Mouse (Mus musculus) embryonic facial prominence, embryonic 10.5 days (tissue): ENCODE results near the gene Adcy7. TPM values are rescaled to one million over a fixed set of nuclear protein-coding genes. Genes with fewer than 3 reads are reported as not detected.
A peak's percentile ranks its signal among the peaks of the same experiment; 100 is the strongest.

Experiments
- DNase-seq: peaks from one replicate; pipeline ENCODE4 v3.0.0-alpha.2; 2017; ENCODE audit warnings: low spot score
- H3K27ac ChIP-seq: fragments of 300-500 bp; sonication (generic); replicated peaks from 2 replicates; pipeline ENCODE4 v1.5.1; 2016; ENCODE audit warnings: mild to moderate bottlenecking
- H3K27me3 ChIP-seq: fragments of 300-500 bp; sonication (generic); replicated peaks from 2 replicates; pipeline ENCODE4 v1.6.1; 2016; ENCODE audit warnings: low read depth, mild to moderate bottlenecking; ENCODE audit not compliant: poor library complexity, severe bottlenecking
- H3K36me3 ChIP-seq: fragments of 300-500 bp; sonication (generic); replicated peaks from 2 replicates; pipeline ENCODE4 v1.6.1; 2016; ENCODE audit warnings: mild to moderate bottlenecking, moderate library complexity
- H3K4me1 ChIP-seq: fragments of 300-500 bp; sonication (generic); 2 replicates; pipeline ENCODE4 v1.6.1; 2016
- H3K4me3 ChIP-seq: fragments of 300-500 bp; sonication (generic); 2 replicates; pipeline ENCODE4 v1.5.1; 2016; ENCODE audit warnings: mild to moderate bottlenecking, moderate library complexity
- H3K9me3 ChIP-seq: fragments of 300-500 bp; sonication (generic); 2 replicates; pipeline ENCODE4 v1.6.1; 2016; ENCODE audit warnings: mild to moderate bottlenecking
- WGBS: fragments of 180-500 bp; shearing (Covaris S2); methylation state at CpG from one replicate; pipeline ENCODE4 v1.1.7; 2016; 5-methylcytosine and 5-hydroxymethylcytosine counted together
- polyA plus RNA-seq: library from polyadenylated mRNA; unstranded; fragments of >200 nt; fragmentation: Nextera tagmentation; extraction: Ambion mirVana; gene quantifications from 2 replicates; pipeline ENCODE4 v1.2.1, GENCODE M21; 2016

The Adcy7 gene
- polyA plus RNA-seq, result 2.4 and 2.6 TPM in 2 replicates

- no peaks in the 10 kb centered on the region for H3K36me3 ChIP-seq
- peak within 1 kb of the TSS; percentile 76 for H3K27ac ChIP-seq
- 2% methylated on average over 64 of the region's 64 CpGs for WGBS
- H3K4me3 ChIP-seq, result peak within 1 kb of the TSS; percentile 62
- H3K27me3 ChIP-seq, result peaks cover 66% of the 10 kb centered on the region
- peaks cover 12% of the 10 kb centered on the region for H3K4me1 ChIP-seq
- no peaks in the 10 kb centered on the region for H3K9me3 ChIP-seq
- peak; percentile 76 for DNase-seq
Measured at GRCm38 (mm10) chr8:88272231-88273050, at the start of gene Adcy7. Gene Adcy7, plus strand, starts transcription at chr8:88272403.

- peaks cover 41% of the 10 kb centered on the region for H3K4me1 ChIP-seq
- H3K27me3 ChIP-seq, result no peaks in the 10 kb centered on the region
- H3K36me3 ChIP-seq, result peaks cover 5% of the 10 kb centered on the region; the same call in 1 of the 2 replicates
- H3K4me3 ChIP-seq, result no peak overlapping the region
- 31% methylated on average over 5 of the region's 5 CpGs for WGBS
- H3K27ac ChIP-seq, result peak overlapping the region; percentile 40; the same call in 1 of the 2 replicates
- no peak for DNase-seq
- H3K9me3 ChIP-seq, result no peaks in the 10 kb centered on the region
Measured at GRCm38 (mm10) chr8:88225358-88225757, 46.8 kb upstream of the Adcy7 start.

DNA sequence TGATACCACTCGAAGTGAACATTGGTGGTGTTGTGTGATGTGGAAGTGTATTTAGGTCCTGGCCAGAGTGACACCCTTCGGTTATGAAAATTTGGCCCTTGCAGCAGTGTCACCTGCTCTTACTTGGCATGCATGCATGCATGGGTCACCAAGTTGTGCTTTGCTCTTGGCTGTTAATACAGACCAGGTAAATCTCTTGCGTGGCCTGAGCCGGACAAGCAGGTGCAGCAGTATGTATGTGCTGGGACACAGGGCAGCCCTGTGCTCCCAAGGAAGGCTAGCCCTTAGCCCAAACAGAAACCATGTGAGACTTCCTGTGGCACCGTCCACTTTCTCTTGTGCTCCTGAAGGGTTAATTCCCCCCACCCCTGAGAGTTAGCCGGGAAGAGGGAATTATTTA, 44.4 kb upstream of the Adcy7 start:
- H3K4me1 ChIP-seq, result peaks cover 33% of the 10 kb centered on the region
- no peaks in the 10 kb centered on the region for H3K36me3 ChIP-seq
- no peak overlapping the region for H3K27ac ChIP-seq
- no peaks in the 10 kb centered on the region for H3K9me3 ChIP-seq
- H3K27me3 ChIP-seq, result no peaks in the 10 kb centered on the region
- WGBS, result 59% methylated on average over 6 of the region's 6 CpGs
- H3K4me3 ChIP-seq, result no peak overlapping the region
- DNase-seq, result no peak

DNA sequence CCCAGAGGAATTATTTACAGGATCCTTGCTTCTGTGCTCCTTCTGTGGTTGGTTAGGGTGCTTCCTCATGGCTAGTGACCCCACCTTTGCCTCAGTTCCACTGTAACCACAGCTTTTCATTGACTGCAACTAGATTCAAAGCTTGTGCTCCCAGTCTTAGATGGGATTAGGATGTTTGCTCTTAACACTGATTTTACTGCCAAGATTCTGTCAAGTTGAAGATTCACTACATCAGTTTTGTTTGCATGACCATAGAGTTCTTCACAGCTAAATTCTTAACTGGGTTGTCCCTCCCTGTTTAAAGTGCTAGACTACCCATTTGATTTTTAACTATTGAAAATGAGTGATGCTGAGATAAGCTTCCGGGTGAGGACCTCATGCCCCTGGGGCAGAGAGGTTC, 43.9 kb upstream of the Adcy7 start:
- no peak overlapping the region for H3K4me3 ChIP-seq
- H3K27me3 ChIP-seq, result no peaks in the 10 kb centered on the region
- WGBS, result 43% methylated on average over 1 of the region's 1 CpGs
- no peak for DNase-seq
- H3K9me3 ChIP-seq, result no peaks in the 10 kb centered on the region
- no peaks in the 10 kb centered on the region for H3K36me3 ChIP-seq
- H3K4me1 ChIP-seq, result peaks cover 33% of the 10 kb centered on the region
- H3K27ac ChIP-seq, result no peak overlapping the region

- H3K27me3 ChIP-seq, result no peaks in the 10 kb centered on the region
- WGBS, result 86% methylated on average over 1 of the region's 1 CpGs
- no peak overlapping the region for H3K4me3 ChIP-seq
- no peaks in the 10 kb centered on the region for H3K36me3 ChIP-seq
- no peak for DNase-seq
- H3K27ac ChIP-seq, result no peak overlapping the region
- peaks cover 33% of the 10 kb centered on the region for H3K4me1 ChIP-seq
- no peaks in the 10 kb centered on the region for H3K9me3 ChIP-seq
Measured at GRCm38 (mm10) chr8:88228800-88229199, 43.4 kb upstream of the Adcy7 start.

- no peak for DNase-seq
- H3K27ac ChIP-seq, result no peak overlapping the region
- no peaks in the 10 kb centered on the region for H3K4me1 ChIP-seq
- H3K9me3 ChIP-seq, result no peaks in the 10 kb centered on the region
- H3K36me3 ChIP-seq, result no peaks in the 10 kb centered on the region
- H3K27me3 ChIP-seq, result no peaks in the 10 kb centered on the region
- 75% methylated on average over 2 of the region's 2 CpGs for WGBS
- no peak overlapping the region for H3K4me3 ChIP-seq
Measured at GRCm38 (mm10) chr8:88236666-88237065, 35.5 kb upstream of the Adcy7 start.

GRCm38 (mm10) chr8:88237606-88238005, 34.6 kb upstream of the Adcy7 start:
- Histone ChIP-seq H3K36me3 (no peaks in the 10 kb centered on the region), H3K4me1 (no peaks in the 10 kb centered on the region), H3K27ac (no peak overlapping the region), H3K4me3 (no peak overlapping the region), H3K27me3 (no peaks in the 10 kb centered on the region), H3K9me3 (no peaks in the 10 kb centered on the region)
- 76% methylated on average over 2 of the region's 2 CpGs for WGBS
- no peak for DNase-seq

GRCm38 (mm10) chr8:88239277-88239676, 32.9 kb upstream of the Adcy7 start:
- no peak for DNase-seq
- H3K27ac ChIP-seq, result no peak overlapping the region
- H3K4me1 ChIP-seq, result no peaks in the 10 kb centered on the region
- H3K9me3 ChIP-seq, result no peaks in the 10 kb centered on the region
- peaks cover 10% of the 10 kb centered on the region for H3K36me3 ChIP-seq
- WGBS, result 87% methylated on average over 5 of the region's 5 CpGs
- no peak overlapping the region for H3K4me3 ChIP-seq
- H3K27me3 ChIP-seq, result no peaks in the 10 kb centered on the region

GRCm38 (mm10) chr8:88241871-88242270, 30.3 kb upstream of the Adcy7 start:
- no peaks in the 10 kb centered on the region for H3K27me3 ChIP-seq
- H3K4me1 ChIP-seq, result no peaks in the 10 kb centered on the region
- no peak for DNase-seq
- H3K27ac ChIP-seq, result no peak overlapping the region
- H3K4me3 ChIP-seq, result no peak overlapping the region
- 83% methylated on average over 4 of the region's 4 CpGs for WGBS
- no peaks in the 10 kb centered on the region for H3K9me3 ChIP-seq
- peaks cover 27% of the 10 kb centered on the region for H3K36me3 ChIP-seq

- peaks cover 48% of the 10 kb centered on the region for H3K36me3 ChIP-seq
- no peaks in the 10 kb centered on the region for H3K9me3 ChIP-seq
- DNase-seq, result peak; percentile 46
- H3K27ac ChIP-seq, result no peak overlapping the region
- H3K27me3 ChIP-seq, result no peaks in the 10 kb centered on the region
- WGBS, result 77% methylated on average over 4 of the region's 4 CpGs
- no peak overlapping the region for H3K4me3 ChIP-seq
- no peaks in the 10 kb centered on the region for H3K4me1 ChIP-seq
Measured at GRCm38 (mm10) chr8:88244298-88244697, 27.9 kb upstream of the Adcy7 start.

GRCm38 (mm10) chr8:88252791-88253190, 19.4 kb upstream of the Adcy7 start:
- Histone ChIP-seq H3K36me3 (peaks cover 87% of the 10 kb centered on the region), H3K4me1 (no peaks in the 10 kb centered on the region), H3K4me3 (no peak overlapping the region), H3K27me3 (no peaks in the 10 kb centered on the region), H3K9me3 (no peaks in the 10 kb centered on the region), H3K27ac (no peak overlapping the region)
- 80% methylated on average over 3 of the region's 3 CpGs for WGBS
- peak; percentile 51 for DNase-seq

DNA sequence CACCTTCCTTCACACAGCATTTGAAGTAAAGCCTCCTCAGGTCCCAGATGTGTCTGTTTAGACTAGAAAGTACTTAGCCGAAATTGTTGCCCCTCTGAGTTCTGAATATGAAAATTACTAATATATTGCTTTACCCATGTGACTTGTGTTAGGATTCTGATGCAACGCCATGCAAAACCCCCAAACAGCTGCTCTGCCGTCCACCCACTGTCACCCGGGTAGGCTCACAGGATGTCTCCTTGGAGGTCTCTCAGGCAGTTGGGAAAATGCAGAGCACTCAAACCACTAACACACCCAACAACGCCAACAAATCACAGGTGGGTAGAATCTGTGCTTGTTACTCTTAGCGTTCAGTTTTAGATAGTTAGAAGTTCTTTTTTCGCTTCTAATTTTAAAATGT, 17.2 kb upstream of the Adcy7 start:
- DNase-seq, result no peak
- no peaks in the 10 kb centered on the region for H3K4me1 ChIP-seq
- H3K4me3 ChIP-seq, result no peak overlapping the region
- H3K27me3 ChIP-seq, result no peaks in the 10 kb centered on the region
- H3K27ac ChIP-seq, result no peak overlapping the region
- H3K36me3 ChIP-seq, result peaks cover 75% of the 10 kb centered on the region
- no peaks in the 10 kb centered on the region for H3K9me3 ChIP-seq
- 91% methylated on average over 7 of the region's 7 CpGs for WGBS

DNA sequence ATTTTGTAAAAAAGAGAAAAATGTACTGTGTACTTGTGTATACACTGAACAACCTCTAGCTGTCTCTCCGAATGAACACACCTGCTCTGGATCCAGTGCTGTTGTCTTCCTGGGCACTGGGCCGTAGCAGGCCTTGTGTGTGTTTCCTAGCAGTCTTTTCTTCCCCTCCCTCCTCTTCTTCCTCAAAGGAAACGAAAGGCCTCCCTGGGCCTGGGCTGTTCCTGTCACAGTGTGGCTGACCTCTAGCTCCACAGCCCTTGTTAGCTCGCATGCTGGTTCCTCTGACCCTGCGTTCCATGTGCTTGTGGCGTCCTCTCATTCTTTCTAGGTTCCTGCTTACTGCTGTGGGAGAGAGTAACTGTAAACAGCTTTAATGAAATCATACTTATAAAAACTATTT, 14.2 kb upstream of the Adcy7 start:
- DNase-seq, result no peak
- Histone ChIP-seq H3K9me3 (no peaks in the 10 kb centered on the region), H3K27ac (no peak overlapping the region), H3K27me3 (no peaks in the 10 kb centered on the region), H3K4me1 (peaks cover 4% of the 10 kb centered on the region), H3K36me3 (peaks cover 50% of the 10 kb centered on the region), H3K4me3 (no peak overlapping the region)
- WGBS, result 63% methylated on average over 6 of the region's 6 CpGs
